In genomic region chr9:123021636-123022379, GRCm38 (mm10) we compare ENCODE assay signal across 9 mouse cellular contexts. TPM values are rescaled to one million over a fixed set of nuclear protein-coding genes. Genes with fewer than 3 reads are reported as not detected.
DNase-seq lines count a peak whose midpoint lies in the region; ATAC-seq and TF ChIP-seq lines count a peak whose summit lies in the region.
"Had no signal": no experiment of that assay in that cellular context is flagged by ENCODE, and none has a peak within 500 bp of the region (broad histone marks: within the 10 kb centered on the region; RNA-seq: fewer than 3 reads in every experiment).

No protein-coding gene starts in this region.

- no peak overlapping the region for H3ac ChIP-seq in C2C12 (ENCODE audit: control insufficient read depth, insufficient read length, low read depth)

- H3K4me2 ChIP-seq in neural tube, embryonic 14.5 days (ENCODE audit: low read depth, low read length) = peak overlapping the region; percentile 83

- peak overlapping the region; percentile 87 for H3K9ac ChIP-seq in neural tube, embryonic 14.5 days (replicated peaks; ENCODE audit: low read depth, low read length)

- TF ChIP-seq CTCF in C2C12 (IDR thresholded peaks at IDR 0.05; ENCODE audit: control insufficient read depth, insufficient read depth, insufficient read length) = no peak
- TF ChIP-seq CTCF in brain, embryonic 14.5 days (IDR thresholded peaks at IDR 0.05; ENCODE audit: borderline replicate concordance, extremely low read depth, insufficient read depth, insufficient read length) = no peak

- H3K4me1 ChIP-seq in neural tube, embryonic 14.5 days (ENCODE audit: control insufficient read depth, insufficient read depth, low read length) = peaks cover 8% of the 10 kb centered on the region; the same call in 1 of the 2 replicates

- peak; percentile 24 for DNase-seq in heart, adult 8-10 months (ENCODE audit: low spot score)
- DNase-seq in heart, postnatal 14 days = no peak
- DNase-seq in brain, embryonic 14.5 days (ENCODE audit: low read depth) = peak; percentile 53
- DNase-seq in left cerebral cortex, postnatal 36 days (ENCODE audit: low spot score in 2 of 2) = peak; percentile 16 to 18
- DNase-seq in MN1 (ENCODE audit: low spot score) = no peak

- no peak for TF ChIP-seq POLR2A in brain, embryonic 14.5 days (IDR thresholded peaks at IDR 0.05; ENCODE audit: borderline replicate concordance, extremely low read depth, insufficient read depth, insufficient read length, poor library complexity, severe bottlenecking)

- ATAC-seq in granulocyte monocyte progenitor cell, adult 5-6 weeks (replicated peaks; ENCODE audit: poor library complexity, severe bottlenecking) = peak; percentile 29; the same call in 1 of the 2 replicates
- ATAC-seq in neural tube, embryonic 14.5 days (ENCODE audit: low read depth) = peak; percentile 47

- peaks cover 8% of the 10 kb centered on the region for H3K36me3 ChIP-seq in C2C12 (ENCODE audit: control insufficient read depth, insufficient read depth)
- H3K36me3 ChIP-seq in neural tube, embryonic 14.5 days (ENCODE audit: control insufficient read depth, insufficient read depth, low read length) = no peaks in the 10 kb centered on the region

- no peak overlapping the region; the same call in 1 of the 2 replicates for H3K27ac ChIP-seq in neural tube, embryonic 14.5 days (ENCODE audit: low read depth, low read length)

- intact Hi-C loops in heart, postnatal 14 days (cut with DNase I) = loop anchor here (10.0 kb wide), 1 partner anchor 503 kb away; the partner anchor contains the start of gene Sacm1l
- intact Hi-C loops in left cerebral cortex, postnatal 36 days (cut with DNase I) = loop anchor here (2.0 to 5.0 kb wide), 2 partner anchors 70 to 91 kb away; partner anchors contain the start of genes 1110059G10Rik, Exosc7, Kif15 and Zdhhc3

- H3K79me2 ChIP-seq in C2C12 (ENCODE audit: control insufficient read depth, insufficient read depth) = peaks cover 11% of the 10 kb centered on the region

- H3K27me3 ChIP-seq in C2C12 (ENCODE audit: control insufficient read depth, insufficient read depth, insufficient read length) = no peaks in the 10 kb centered on the region
- H3K27me3 ChIP-seq in neural tube, embryonic 14.5 days (ENCODE audit: control insufficient read depth, insufficient read depth, low read length) = no peaks in the 10 kb centered on the region

- H3K4me3 ChIP-seq in C2C12 (ENCODE audit: insufficient read depth, poor library complexity, severe bottlenecking) = peak overlapping the region; percentile 6
- H3K4me3 ChIP-seq in neural tube, embryonic 14.5 days (ENCODE audit: low read depth, low read length) = peak overlapping the region; percentile 74

- 41% methylated on average over 18 of the region's 24 CpGs for WGBS in neural tube, embryonic 14.5 days

- peaks cover 12% of the 10 kb centered on the region for H3K79me3 ChIP-seq in C2C12 (ENCODE audit: low read depth)

- H3K9me3 ChIP-seq in neural tube, embryonic 14.5 days (ENCODE audit: control insufficient read depth, low read length) = no peaks in the 10 kb centered on the region

TF ChIP-seq in C2C12, 6 proteins besides CTCF, POLR2A, EP300 and RAD21:
- TF ChIP-seq CEBPB (IDR thresholded peaks at IDR 0.05; ENCODE audit: low read depth) = no peak
- no peak for TF ChIP-seq MYOG (IDR thresholded peaks at IDR 0.05; ENCODE audit: control insufficient read depth, extremely low read depth, insufficient read length)
- no peak for TF ChIP-seq MAX (IDR thresholded peaks at IDR 0.05)
- no peak for TF ChIP-seq USF1 (IDR thresholded peaks at IDR 0.05; ENCODE audit: low read depth)
- TF ChIP-seq MYOD1 (IDR thresholded peaks at IDR 0.05; ENCODE audit: control insufficient read depth, insufficient read length, low read depth) = no peak
- TF ChIP-seq FOSL1 (IDR thresholded peaks at IDR 0.05; ENCODE audit: insufficient read depth, low read length, poor library complexity, severe bottlenecking) = no peak
TF ChIP-seq in C2C12: peak in this region for 0.

RNA-seq across cellular contexts. Expression of gene Tmem42, which starts 0.7 kb away (rescaled TPM):
- 10 to 100 TPM; 11.0 to 14.5 (median 13.6) TPM for total RNA-seq in heart, adult 8-10 months (2022)
- total RNA-seq in heart, postnatal 14 days (2021) = 10 to 100 TPM; 11.6 to 13.4 TPM
- 7.1 TPM for polyA plus RNA-seq in C2C12 (2012; fragmentation: generic; extraction: Trizol)
- 16.5 and 19.1 TPM in 2 replicates for polyA plus RNA-seq in brain, embryonic 14.5 days (2012; rRNA removed)
- total RNA-seq in granulocyte monocyte progenitor cell, adult 5-6 weeks (2014; fragmentation: Nextera tagmentation) = 8.9 and 9.7 TPM in 2 replicates
- total RNA-seq in granulocyte monocyte progenitor cell, adult 5-6 weeks (2017) = 9.2 and 16.6 TPM in 2 replicates
- 10 to 100 TPM; 29.0 to 32.3 TPM for total RNA-seq in left cerebral cortex, postnatal 36 days (2021)
- 30.4 and 30.8 TPM in 2 replicates for polyA plus RNA-seq in neural tube, embryonic 14.5 days (2014; fragmentation: Nextera tagmentation; extraction: Ambion mirVana)

RNA-seq across cellular contexts. Expression of gene Tgm4, which starts 12.7 kb away (rescaled TPM):
- not detected for total RNA-seq in heart, adult 8-10 months (2022)
- total RNA-seq in heart, postnatal 14 days (2021) = not detected
- polyA plus RNA-seq in C2C12 (2012; fragmentation: generic; extraction: Trizol) = 0.06 TPM
- 0.54 and 0.71 TPM in 2 replicates for polyA plus RNA-seq in brain, embryonic 14.5 days (2012; rRNA removed)
- 2.1 TPM in 1 of 2 replicates, not detected in the other for total RNA-seq in granulocyte monocyte progenitor cell, adult 5-6 weeks (2014; fragmentation: Nextera tagmentation)
- total RNA-seq in granulocyte monocyte progenitor cell, adult 5-6 weeks (2017) = 0.05 TPM in 1 of 2 replicates, not detected in the other
- 1 to 10 TPM in 1 of 2 experiments, under 1 TPM in 1; 0.54 to 2.9 TPM for total RNA-seq in left cerebral cortex, postnatal 36 days (2021)
- 0.55 and 0.71 TPM in 2 replicates for polyA plus RNA-seq in neural tube, embryonic 14.5 days (2014; fragmentation: Nextera tagmentation; extraction: Ambion mirVana)
- total RNA-seq: neutrophil, adult 5-6 weeks had no signal

Comparison
In these comparisons a context has a peak if more than half of its experiments do, and no peak if none do; other contexts are left out.
1. DNase-seq: peak in heart, adult 8-10 months (single experiment), brain, embryonic 14.5 days (single experiment) and left cerebral cortex, postnatal 36 days (2 of 2); none in heart, postnatal 14 days (0 of 2) and MN1 (single experiment).